ENCODE assay signal across 22 mouse cellular contexts in genomic region chr3:124240936-124241733, GRCm38 (mm10).
"Had no signal": no experiment of that assay in that cellular context is flagged by ENCODE, and none has a peak within 500 bp of the region (broad histone marks: within the 10 kb centered on the region; RNA-seq: fewer than 3 reads in every experiment).

No protein-coding gene starts in this region.

- H3K4me1 ChIP-seq: limb, embryonic 12.5 days; limb, embryonic 15.5 days; lung, embryonic 15.5 days; midbrain, embryonic 12.5 days; midbrain, embryonic 15.5 days had no signal

- H3K4me2 ChIP-seq: limb, embryonic 12.5 days; limb, embryonic 15.5 days; liver, embryonic 11.5 days; lung, embryonic 15.5 days; midbrain, embryonic 12.5 days; midbrain, embryonic 15.5 days had no signal

- H3K27ac ChIP-seq: limb, embryonic 12.5 days; limb, embryonic 15.5 days; liver, embryonic 14.5 days; lung, embryonic 15.5 days; midbrain, embryonic 12.5 days; midbrain, embryonic 15.5 days; stomach, postnatal 0 days had no signal

- H3K9me3 ChIP-seq: limb, embryonic 12.5 days; limb, embryonic 15.5 days; lung, embryonic 15.5 days; midbrain, embryonic 12.5 days; midbrain, embryonic 15.5 days had no signal

- ATAC-seq: liver, postnatal 0 days; midbrain, embryonic 15.5 days had no signal

- H3K27me3 ChIP-seq: limb, embryonic 12.5 days; limb, embryonic 15.5 days; lung, embryonic 15.5 days; midbrain, embryonic 12.5 days; midbrain, embryonic 15.5 days had no signal

- H3K4me3 ChIP-seq: limb, embryonic 12.5 days; limb, embryonic 15.5 days; lung, embryonic 15.5 days; midbrain, embryonic 12.5 days; midbrain, embryonic 15.5 days had no signal

- DNase-seq: kidney, adult 18-20 months; kidney, adult 9 months; kidney, postnatal 14 days; kidney, postnatal 4 days; left cerebral cortex, postnatal 4 days; liver, postnatal 0 days; lung, postnatal 10 days; lung, postnatal 4 days; right cerebral cortex, adult 18-20 months; right cerebral cortex, postnatal 14 days; right cerebral cortex, postnatal 4 days; thymus, adult 2 months; thymus, postnatal 14 days; thymus, postnatal 4 days had no signal

- H3K9ac ChIP-seq: limb, embryonic 12.5 days; limb, embryonic 15.5 days; liver, embryonic 14.5 days; liver, postnatal 0 days; lung, embryonic 15.5 days; midbrain, embryonic 12.5 days; midbrain, embryonic 15.5 days had no signal

- H3K36me3 ChIP-seq: limb, embryonic 12.5 days; limb, embryonic 15.5 days; lung, embryonic 15.5 days; midbrain, embryonic 12.5 days; midbrain, embryonic 15.5 days had no signal
